Mouse (Mus musculus): ENCODE data around the gene Astn2. TPM values are rescaled to one million over a fixed set of nuclear protein-coding genes. Genes with fewer than 3 reads are reported as not detected.
"Not testable (repeated sequence)": the region's sequence is repeated elsewhere in the genome, so short reads cannot be mapped to it uniquely, and the experiment has no call there.

The Astn2 gene
- polyA plus RNA-seq, 1 experiment, result not detected

DNA sequence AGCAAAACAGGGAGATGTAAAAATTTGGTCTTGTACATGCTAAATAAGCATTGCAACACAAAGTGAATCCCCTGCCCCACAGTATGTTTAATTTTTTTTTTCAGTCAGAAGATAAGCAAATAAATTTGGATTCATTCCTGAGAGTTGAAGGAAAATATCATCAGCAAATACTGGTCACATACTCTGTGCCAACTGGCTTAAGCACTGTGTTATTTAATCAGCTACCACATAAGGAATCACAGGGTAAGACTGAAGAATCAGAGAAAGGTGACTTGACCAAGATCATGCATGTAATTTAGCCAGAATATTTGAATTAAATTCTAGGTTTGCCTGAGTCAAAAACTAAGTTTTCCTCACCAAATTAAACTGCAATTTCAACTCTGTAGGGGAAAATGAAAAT is 693.8 kb downstream of the Astn2 start:
- TF ChIP-seq POLR2A (IDR thresholded peaks at IDR 0.05; ENCODE audit: borderline replicate concordance, low read depth, low read length) (no peak), CTCF (IDR thresholded peaks at IDR 0.05; ENCODE audit: low read depth, low read length) (no peak)
- no peaks in the 10 kb centered on the region for H3K4me1 ChIP-seq (ENCODE audit: control insufficient read depth, insufficient read depth, low read length)
- no peak overlapping the region for H3K4me3 ChIP-seq (ENCODE audit: insufficient read depth, low read length)
- H3K27ac ChIP-seq (ENCODE audit: insufficient read depth, low read depth, low read length), result no peak overlapping the region

DNA sequence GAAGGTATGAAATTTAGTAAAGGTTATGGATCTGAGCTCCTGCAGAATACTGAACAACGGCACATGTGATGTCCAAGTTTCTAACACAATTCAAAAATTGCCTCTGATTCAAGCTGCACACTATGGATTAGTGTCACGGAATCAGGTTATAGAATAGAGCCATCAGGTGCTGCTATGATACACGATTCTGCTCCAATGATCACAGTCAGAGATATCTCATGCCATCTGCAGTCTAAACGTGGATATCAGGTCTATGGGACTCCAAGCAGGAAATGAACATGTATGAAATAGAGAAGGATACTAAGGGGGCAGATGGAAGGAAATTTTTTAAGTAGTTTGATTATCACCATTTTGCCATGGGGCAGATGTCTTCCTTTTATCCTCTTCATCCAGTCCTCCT is 702.6 kb downstream of the Astn2 start:
- Histone ChIP-seq H3K4me1 (ENCODE audit: control insufficient read depth, insufficient read depth, low read length) (no peaks in the 10 kb centered on the region), H3K4me3 (ENCODE audit: insufficient read depth, low read length) (no peak overlapping the region), H3K27ac (ENCODE audit: insufficient read depth, low read depth, low read length) (no peak overlapping the region)
- no peak for TF ChIP-seq CTCF (IDR thresholded peaks at IDR 0.05; ENCODE audit: low read depth, low read length)
- no peak for TF ChIP-seq POLR2A (IDR thresholded peaks at IDR 0.05; ENCODE audit: borderline replicate concordance, low read depth, low read length)

DNA sequence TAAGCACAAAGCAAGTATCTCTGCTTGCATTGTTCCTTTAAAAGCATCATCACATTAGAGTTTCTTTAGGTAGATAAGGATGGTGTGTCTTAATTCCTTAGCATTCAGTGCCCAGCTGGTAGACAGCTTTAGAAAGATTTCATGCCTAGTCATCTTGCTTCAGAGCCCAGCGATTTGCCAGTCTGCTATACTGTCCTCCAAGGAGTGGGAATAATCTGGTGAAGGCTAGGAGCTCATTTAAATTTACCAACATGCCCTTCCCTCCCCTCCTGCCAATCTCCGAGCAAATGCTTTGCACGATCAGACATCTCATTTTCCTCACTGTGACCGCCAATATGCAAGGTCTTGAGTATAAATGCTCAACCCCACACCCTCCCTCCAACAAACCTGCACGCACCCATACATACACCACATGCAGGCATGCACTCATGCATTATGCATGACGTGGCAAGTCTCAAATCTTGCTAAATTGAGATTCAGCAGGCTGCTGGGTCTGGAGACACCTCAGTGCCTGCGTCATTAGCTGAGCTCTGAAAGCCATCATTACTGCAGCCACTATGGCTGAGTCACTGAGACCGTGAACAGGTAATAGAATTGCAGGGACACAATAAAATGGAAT is 704.6 kb downstream of the Astn2 start:
- H3K4me3 ChIP-seq (ENCODE audit: insufficient read depth, low read length), result no peak overlapping the region
- TF ChIP-seq CTCF (IDR thresholded peaks at IDR 0.05; ENCODE audit: low read depth, low read length), result no peak
- no peak for TF ChIP-seq POLR2A (IDR thresholded peaks at IDR 0.05; ENCODE audit: borderline replicate concordance, low read depth, low read length)
- no peak overlapping the region for H3K27ac ChIP-seq (ENCODE audit: insufficient read depth, low read depth, low read length)
- H3K4me1 ChIP-seq (ENCODE audit: control insufficient read depth, insufficient read depth, low read length), result no peaks in the 10 kb centered on the region

DNA sequence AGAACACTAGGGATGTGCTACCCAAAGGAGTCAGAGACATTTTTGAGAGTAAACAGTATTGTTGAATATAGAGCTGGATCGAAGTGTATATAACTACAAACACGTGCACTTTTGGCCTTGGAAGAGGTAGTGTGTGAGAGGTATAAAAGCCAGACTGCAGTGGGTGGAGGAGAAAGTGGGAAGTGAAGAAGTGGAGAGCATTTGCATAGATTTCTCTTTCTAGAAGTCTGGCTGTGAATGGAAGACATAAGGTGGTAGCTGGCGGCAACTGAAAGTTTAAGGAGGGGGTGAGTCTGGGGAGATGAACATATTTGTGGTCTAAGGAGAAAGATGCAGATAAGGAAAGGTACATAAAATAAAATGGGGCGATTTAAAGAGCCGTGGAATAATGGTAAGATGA is 709.2 kb downstream of the Astn2 start:
- Histone ChIP-seq H3K27ac (ENCODE audit: insufficient read depth, low read depth, low read length) (no peak overlapping the region), H3K4me3 (ENCODE audit: insufficient read depth, low read length) (no peak overlapping the region), H3K4me1 (ENCODE audit: control insufficient read depth, insufficient read depth, low read length) (no peaks in the 10 kb centered on the region)
- TF ChIP-seq CTCF (IDR thresholded peaks at IDR 0.05; ENCODE audit: low read depth, low read length) (no peak), POLR2A (IDR thresholded peaks at IDR 0.05; ENCODE audit: borderline replicate concordance, low read depth, low read length) (no peak)

DNA sequence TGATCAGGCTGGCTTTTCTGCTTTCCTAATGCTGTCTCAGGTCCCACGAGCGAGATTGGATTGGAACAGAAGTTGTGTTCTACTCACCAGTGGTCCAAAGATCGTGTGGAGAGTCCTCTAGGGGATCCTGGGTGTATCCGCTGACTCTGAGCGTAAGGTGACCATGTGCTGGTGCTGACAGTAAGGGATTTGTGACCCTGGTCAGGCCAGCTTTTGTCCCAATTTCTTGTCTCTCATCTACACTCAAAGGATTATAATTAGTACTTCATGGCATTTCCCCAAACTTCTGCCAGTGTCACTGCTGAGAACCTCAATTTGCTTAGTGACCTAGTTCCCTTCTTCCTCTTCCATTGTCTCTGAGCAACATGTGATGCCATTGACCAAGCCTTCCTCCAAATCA is 710.4 kb downstream of the Astn2 start:
- Histone ChIP-seq H3K4me3 (ENCODE audit: insufficient read depth, low read length) (no peak overlapping the region), H3K27ac (ENCODE audit: insufficient read depth, low read depth, low read length) (no peak overlapping the region), H3K4me1 (ENCODE audit: control insufficient read depth, insufficient read depth, low read length) (no peaks in the 10 kb centered on the region)
- no peak for TF ChIP-seq POLR2A (IDR thresholded peaks at IDR 0.05; ENCODE audit: borderline replicate concordance, low read depth, low read length)
- no peak for TF ChIP-seq CTCF (IDR thresholded peaks at IDR 0.05; ENCODE audit: low read depth, low read length)

DNA sequence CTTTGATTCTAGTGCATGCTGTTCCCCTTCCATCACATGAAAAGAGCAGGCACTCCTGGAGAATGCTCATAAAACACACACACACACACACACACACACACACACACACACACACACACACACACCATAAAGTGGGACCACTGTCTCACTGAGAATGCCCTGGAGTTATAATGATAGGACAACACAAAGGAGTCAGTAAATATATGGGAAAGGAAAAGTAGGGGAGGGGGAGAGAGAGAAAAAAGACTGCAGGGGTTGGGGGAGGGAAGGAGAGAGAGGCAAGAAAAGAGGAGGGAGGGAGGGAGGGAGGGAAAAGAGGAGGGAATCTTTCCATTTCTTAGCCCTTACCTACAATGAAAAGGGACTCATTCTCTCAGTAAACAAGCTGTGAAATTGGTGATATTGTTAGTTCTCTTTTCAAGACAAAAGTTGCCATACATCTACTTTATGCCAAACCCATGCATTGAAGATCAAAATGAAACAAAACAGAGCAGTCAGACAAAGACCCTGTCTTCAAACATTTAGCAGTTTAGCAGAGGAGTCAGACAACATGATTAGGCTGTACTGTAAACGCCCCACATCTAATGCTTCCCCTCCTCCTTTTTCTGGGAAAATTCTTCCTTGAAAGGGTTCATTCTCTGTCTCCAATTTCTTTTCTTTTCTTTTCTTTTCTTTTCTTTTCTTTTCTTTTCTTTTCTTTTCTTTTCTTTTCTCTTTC is 717.2 kb downstream of the Astn2 start:
- no peaks in the 10 kb centered on the region for H3K4me1 ChIP-seq (ENCODE audit: control insufficient read depth, insufficient read depth, low read length)
- H3K4me3 ChIP-seq (ENCODE audit: insufficient read depth, low read length), result no peak overlapping the region
- H3K27ac ChIP-seq (ENCODE audit: insufficient read depth, low read depth, low read length), result no peak overlapping the region
- TF ChIP-seq CTCF (IDR thresholded peaks at IDR 0.05; ENCODE audit: low read depth, low read length) (no peak), POLR2A (IDR thresholded peaks at IDR 0.05; ENCODE audit: borderline replicate concordance, low read depth, low read length) (no peak)

DNA sequence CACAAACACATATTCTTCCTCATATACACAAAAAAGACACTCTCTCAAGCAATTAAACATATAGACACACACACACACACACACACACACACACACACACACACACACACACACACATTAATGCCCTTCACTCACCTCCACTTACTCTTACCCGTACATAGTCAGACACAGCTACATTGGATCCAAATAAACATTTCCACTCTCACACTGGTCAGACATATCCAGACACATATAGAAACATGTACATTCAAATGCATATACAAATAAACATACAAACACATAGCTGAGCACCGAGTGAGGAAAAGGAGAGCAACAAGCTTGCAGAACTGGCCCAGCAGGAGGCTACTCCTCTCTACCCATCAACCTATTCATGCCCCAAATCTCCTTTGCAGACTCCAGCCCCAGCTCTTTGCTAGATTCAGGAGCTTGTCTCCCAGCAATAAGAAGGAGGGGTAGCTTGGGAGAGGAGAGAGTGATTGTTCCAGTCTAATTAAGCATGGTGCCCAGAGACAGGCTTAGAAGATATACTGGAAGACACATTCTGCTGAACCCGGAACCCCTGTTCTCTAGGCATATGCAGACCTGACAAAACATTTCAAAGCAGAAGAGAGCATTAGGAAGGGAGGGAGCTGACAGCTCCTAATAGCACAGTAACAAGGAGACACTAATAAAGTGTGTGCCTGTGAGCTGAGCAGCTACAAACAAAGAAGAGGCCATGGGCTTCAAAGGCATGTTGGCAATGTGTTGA is 718.0 kb downstream of the Astn2 start:
- TF ChIP-seq POLR2A (IDR thresholded peaks at IDR 0.05; ENCODE audit: borderline replicate concordance, low read depth, low read length) (no peak), CTCF (IDR thresholded peaks at IDR 0.05; ENCODE audit: low read depth, low read length) (no peak)
- Histone ChIP-seq H3K27ac (ENCODE audit: insufficient read depth, low read depth, low read length) (no peak overlapping the region), H3K4me3 (ENCODE audit: insufficient read depth, low read length) (no peak overlapping the region), H3K4me1 (ENCODE audit: control insufficient read depth, insufficient read depth, low read length) (no peaks in the 10 kb centered on the region)

DNA sequence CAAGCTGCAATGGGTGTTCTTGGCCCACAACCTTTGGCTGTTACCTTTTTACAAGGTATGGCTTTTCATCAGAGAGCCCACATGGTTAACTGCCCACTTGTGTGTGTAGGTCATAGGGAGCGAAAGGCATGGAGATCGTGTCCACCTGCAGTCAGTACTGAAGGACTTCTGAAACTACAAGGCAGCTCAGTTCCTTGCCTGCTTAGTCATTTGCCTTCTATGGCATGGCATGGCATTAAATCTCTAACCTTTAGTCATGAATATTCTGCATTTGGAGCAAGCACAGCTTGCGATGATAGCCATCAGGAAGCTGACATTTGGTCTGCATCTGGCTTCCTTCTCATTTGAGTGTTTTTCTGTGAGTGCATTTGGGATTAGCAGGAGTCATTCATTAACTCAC is 720.0 kb downstream of the Astn2 start:
- no peak overlapping the region for H3K4me3 ChIP-seq (ENCODE audit: insufficient read depth, low read length)

DNA sequence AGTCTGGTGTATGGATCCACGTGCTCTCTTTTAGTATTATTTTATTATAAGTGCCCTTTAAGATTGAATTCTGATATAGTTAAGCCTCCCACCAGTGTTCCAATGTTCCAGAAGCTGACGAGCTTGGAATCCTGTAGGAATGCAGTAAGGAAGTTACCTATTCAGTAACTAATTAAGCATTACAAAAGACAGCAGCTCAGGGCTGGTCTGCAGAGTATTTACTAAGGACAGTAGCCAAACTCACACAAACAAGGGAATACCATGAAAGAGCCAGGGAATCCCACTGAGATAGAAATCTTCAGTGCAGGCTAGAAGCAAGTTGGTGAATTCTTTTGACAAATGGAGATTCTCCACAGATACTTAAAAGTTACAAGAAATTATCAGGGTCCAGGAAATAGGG is 724.6 kb downstream of the Astn2 start:
- not testable (repeated sequence) for H3K4me1 ChIP-seq (ENCODE audit: control insufficient read depth, insufficient read depth, low read length); H3K27ac ChIP-seq (ENCODE audit: insufficient read depth, low read depth, low read length); H3K4me3 ChIP-seq (ENCODE audit: insufficient read depth, low read length)

More for the DNA sequence above, 720.0 kb downstream of the Astn2 start:
- H3K27ac ChIP-seq (ENCODE audit: insufficient read depth, low read depth, low read length), result no peak overlapping the region
- no peaks in the 10 kb centered on the region for H3K4me1 ChIP-seq (ENCODE audit: control insufficient read depth, insufficient read depth, low read length)
- no peak for TF ChIP-seq CTCF (IDR thresholded peaks at IDR 0.05; ENCODE audit: low read depth, low read length)
- no peak for TF ChIP-seq POLR2A (IDR thresholded peaks at IDR 0.05; ENCODE audit: borderline replicate concordance, low read depth, low read length)

DNA sequence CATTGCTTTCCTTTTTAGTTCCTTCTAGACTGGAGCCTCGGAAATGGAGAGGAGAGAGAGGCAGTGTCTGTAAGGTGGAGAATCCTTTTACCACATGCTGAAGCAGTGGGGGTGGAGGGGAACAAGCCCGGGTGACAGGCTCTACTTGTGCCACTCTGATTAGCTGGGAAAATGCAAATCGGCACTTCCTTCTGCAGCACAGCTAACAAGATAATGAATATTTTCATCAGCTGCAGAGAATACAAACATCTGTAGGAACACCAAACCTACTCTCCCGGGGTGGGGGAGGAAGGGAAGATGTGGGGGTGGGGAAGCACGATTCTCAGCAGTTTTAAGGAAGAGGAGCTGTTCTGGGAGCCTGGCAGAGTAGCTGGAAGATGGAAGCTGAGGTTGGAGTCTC is 725.5 kb downstream of the Astn2 start:
- H3K4me1 ChIP-seq (ENCODE audit: control insufficient read depth, insufficient read depth, low read length), result no peaks in the 10 kb centered on the region
- no peak for TF ChIP-seq POLR2A (IDR thresholded peaks at IDR 0.05; ENCODE audit: borderline replicate concordance, low read depth, low read length)
- no peak overlapping the region for H3K27ac ChIP-seq (ENCODE audit: insufficient read depth, low read depth, low read length)
- no peak overlapping the region for H3K4me3 ChIP-seq (ENCODE audit: insufficient read depth, low read length)
